Mouse (Mus musculus): ENCODE results near the gene Slmap.

DNA sequence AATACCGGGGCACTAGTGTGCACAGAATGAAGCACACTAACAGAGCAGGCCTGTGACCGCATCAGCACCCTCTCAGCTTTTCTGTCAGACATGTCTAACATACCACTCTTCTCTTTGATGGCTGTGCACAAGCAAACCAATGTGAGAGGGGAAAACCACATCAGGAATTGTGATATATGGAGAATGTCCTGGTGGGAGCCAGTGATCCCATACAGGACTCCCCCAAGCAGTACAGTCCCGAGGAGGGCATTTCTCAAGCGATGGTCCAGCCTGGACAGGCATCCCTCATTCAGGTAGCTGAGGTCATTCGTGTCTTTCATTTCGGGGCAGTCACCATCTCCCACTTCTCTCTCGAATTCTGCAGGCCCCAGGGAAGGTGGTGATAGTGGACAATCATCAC is 128.0 kb downstream of the Slmap start:
- no peak for TF ChIP-seq CTCF (IDR thresholded peaks at IDR 0.05; ENCODE audit: low read depth)
- TF ChIP-seq EP300 (IDR thresholded peaks at IDR 0.05; ENCODE audit: low read depth), result no peak

Measured in liver, embryonic 14.5 days (tissue).